Mouse (Mus musculus) kidney, adult 9 months (tissue): ENCODE measurements around the gene Vmn2r82.
"Not testable (repeated sequence)": the region's sequence is repeated elsewhere in the genome, so short reads cannot be mapped to it uniquely, and the experiment has no call there.

Experiments used
- DNase-seq: peaks from one replicate; pipeline ENCODE4 v3.0.0; 2022

Gene Vmn2r82

DNA sequence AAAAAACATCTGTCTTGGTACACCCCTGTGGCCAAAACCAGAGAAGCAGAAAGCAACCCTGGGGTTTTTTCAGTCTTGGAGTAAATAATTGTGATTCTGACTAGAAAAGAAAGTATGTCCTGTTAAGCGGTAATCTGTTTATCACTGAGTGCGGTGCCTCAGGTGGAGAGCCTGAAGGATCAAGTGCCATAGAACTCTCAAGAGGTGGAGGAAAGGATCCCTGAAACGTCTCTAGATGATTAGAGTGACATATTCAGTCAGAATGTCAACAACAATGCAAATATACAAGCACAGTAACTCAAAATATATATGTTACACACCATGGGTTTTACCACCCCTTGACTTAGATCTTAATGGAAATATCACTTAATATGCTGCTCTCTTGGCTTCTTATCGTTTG lies at the start of gene Vmn2r82:
Vmn2r82 (plus strand) TSS at position 301 of the 400 bp plus-strand sequence.
- DNase-seq = not testable (repeated sequence)

DNA sequence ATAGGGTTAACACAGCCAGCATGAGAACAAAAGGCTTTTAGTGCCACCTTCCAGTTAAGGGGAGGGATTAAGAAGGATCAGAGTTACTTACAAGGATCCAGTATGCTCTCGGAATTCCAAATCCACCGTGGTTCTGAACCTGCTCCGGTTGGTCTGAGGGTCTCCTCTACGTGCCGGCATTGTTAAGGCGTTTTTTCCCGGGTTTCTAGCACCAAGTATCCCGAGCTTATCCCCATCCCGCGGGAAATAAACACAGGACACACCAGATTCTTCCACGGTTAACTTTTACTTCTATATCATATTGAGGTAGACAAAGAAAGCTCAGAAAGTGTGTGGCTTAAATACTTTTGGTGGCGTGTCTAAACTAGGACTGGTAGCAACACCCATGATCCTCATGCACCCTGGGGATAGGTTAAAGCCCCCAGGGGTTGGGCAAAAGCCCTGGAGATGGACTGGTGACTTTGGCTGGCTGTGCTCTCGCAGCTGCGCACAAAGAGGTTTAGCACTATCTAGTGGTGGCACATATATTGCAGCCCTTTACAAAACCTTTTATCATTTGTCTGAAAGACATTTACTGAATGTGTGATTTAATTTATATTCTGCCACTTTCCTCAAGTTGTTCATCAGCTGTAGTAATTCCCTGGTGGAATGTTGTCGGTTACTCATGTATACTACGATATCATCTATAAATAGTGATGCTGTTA lies 34.1 kb upstream of the Vmn2r82 start:
- DNase-seq = not testable (repeated sequence)

DNA sequence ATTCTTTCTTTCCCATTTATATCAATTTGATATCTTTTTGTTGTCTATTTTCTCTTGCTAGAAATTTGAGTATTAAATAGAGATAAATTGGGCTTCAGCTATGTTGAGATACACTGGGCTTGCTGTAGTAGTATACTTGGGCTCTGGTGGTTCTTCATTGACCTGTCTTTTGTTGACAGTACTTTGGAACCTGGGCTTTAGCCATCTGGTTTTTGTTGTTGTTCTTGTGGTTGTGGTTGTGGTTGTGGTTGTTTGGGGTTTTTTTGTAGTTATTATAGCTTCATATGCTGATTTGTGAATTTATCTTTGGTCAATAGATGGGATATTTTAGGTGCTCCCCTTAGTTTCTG lies 33.6 kb upstream of the Vmn2r82 start:
- no peak for DNase-seq

DNA sequence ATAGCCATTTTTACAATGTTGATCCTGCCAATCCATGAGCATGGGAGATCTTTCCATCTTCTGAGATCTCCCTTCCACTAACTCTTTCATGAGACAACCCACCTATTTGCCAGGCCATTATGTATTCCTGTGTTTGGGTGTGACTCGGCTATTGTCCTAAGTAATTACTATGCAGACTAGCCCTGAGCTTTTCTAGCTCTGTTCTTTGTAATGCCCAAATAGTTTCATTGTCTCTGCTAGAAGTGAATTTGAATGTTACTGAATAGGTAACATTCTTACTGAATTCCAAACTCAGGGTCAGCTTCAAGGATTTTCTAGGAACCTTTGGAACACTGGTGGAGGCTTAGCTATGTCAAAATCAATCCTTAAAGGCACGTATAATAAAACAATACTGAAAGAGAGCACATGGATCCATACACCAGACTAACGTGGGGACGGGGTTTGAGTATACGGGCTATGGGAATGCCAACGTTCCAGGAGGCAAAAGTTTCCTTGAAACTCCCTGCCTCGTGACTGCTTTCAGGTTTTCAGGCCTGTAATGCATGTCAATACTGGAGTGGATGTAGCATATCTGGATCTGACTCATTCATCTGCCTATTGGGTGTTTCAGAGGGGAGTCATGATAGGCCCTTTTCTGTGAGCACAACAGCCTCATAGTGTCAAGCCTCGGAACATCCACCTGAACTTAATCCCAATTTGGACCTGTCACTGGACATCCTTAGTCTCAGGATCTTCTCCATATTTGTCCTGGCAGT lies 43.8 kb downstream of the Vmn2r82 start:
- DNase-seq = not testable (repeated sequence)

DNA sequence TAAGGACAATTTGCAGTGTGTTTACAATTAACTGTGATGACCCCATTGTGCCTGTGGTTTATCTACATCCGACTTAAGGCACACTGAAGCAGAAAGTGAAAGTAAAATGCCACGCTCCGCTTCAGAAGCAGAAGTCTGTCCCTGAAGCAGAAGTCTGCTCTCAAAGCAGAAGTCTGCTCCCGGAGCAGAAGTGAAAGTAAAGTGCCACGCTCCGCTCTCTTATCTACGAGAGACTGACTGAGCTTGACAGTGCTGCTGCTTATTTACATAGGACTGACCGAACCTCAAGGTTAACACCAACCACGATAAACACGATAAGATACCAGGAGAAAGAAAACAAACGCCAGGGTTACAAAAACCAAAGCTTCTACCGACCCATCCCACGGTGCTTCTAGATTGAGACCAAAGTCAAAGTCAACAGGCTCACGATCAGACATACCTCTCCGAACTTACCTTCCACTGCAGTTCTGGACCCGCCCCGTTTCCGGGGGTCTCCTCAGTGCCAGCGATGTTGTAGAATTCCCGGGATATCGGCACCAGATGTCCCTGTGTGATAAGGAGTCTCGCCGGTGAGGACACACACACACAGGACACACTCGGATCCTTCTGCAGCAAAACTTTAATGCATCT lies 60.9 kb downstream of the Vmn2r82 start:
- DNase-seq = no peak

DNA sequence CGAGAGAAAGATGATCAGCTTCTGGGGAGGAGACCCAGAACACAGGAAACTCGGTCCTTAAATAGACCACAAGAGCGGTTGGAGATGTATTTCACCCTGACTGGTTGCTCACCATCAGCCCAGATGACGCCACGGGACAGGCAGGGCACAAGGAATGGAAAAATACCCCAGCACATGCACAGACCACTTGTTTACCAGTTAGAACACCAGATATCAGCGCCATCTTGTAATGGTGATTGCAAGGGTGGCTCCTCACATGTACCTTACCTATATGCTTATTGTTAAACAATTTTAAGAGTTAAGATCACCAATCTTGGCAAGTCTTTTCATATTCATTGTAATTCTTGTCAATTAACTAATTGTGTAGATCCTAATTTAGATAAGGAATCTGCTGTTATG lies 61.5 kb downstream of the Vmn2r82 start:
- DNase-seq = not testable (repeated sequence)

DNA sequence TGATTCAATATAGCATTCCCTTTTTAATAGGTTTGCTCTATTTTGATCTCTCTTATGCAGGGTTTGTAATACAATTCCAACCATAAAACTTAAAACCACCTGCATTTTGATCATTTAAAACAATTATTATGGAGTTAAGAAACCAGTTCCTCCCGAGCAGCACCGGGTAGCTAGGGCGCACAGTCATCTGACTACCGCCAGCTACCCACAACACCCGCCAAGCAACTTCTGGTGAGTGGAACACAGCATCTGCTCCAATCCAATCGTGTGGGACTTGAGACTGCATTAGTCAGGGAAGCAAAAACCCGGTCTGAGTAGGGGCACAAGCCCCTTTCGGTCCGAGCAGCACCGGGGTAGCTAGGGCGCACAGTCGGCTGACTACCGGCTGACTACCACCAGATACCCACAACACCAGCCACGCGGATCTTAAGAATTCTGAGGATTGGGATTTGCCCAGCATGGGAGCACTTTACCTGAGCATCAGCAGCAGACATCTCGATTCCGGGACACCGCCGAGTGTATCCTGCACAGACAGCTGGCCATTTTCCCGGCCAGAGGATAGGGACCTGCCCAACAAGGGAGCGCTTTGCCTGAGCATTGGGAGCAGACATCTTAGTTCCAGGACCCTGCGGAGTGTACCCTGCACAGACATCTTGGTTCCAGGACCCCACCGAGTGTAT lies 79.0 kb downstream of the Vmn2r82 start:
- DNase-seq = not testable (repeated sequence)
